Comparison of ENCODE assay signal across 8 mouse cellular contexts in the genomic region with DNA sequence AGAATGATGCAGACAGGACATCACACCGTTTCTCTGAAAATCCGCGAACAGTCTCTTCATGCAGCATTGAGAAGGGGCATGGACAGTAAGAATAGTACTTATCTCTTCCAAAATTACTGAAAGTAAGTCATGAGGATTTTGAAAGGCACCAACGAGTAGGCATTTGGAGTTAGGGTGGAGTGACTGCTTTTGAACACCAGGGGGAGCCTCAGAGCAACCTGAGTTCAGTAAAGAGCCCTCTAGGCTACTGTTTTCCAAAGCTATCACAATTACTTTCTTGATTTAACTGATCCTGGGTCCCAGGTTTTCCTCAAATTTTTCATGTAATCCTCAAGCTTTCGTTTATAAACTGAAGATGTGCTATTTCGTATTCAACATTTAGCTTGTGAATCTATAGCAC. TPM values are rescaled to one million over a fixed set of nuclear protein-coding genes. Genes with fewer than 3 reads are reported as not detected.
DNase-seq lines count a peak whose midpoint lies in the region; ATAC-seq and TF ChIP-seq lines count a peak whose summit lies in the region.

No protein-coding gene starts in this region.

- H3K27me3 ChIP-seq in forebrain, embryonic 10.5 days (ENCODE audit: poor library complexity, severe bottlenecking): no peaks in the 10 kb centered on the region
- no peaks in the 10 kb centered on the region for H3K27me3 ChIP-seq in forebrain, embryonic 13.5 days
- no peaks in the 10 kb centered on the region for H3K27me3 ChIP-seq in spleen, adult 2 months (ENCODE audit: control insufficient read depth, insufficient read depth, low read length)
- no peaks in the 10 kb centered on the region for H3K27me3 ChIP-seq in small intestine, adult 2 months (ENCODE audit: control insufficient read depth, insufficient read depth, low read length)

- no peak overlapping the region for H3K4me3 ChIP-seq in forebrain, embryonic 10.5 days
- no peak overlapping the region for H3K4me3 ChIP-seq in forebrain, embryonic 13.5 days
- no peak overlapping the region for H3K4me3 ChIP-seq in spleen, adult 2 months (ENCODE audit: extremely low read depth, insufficient read depth, insufficient read length)
- no peak overlapping the region for H3K4me3 ChIP-seq in cortical plate, adult 2 months (ENCODE audit: insufficient read depth, low read length)
- no peak overlapping the region for H3K4me3 ChIP-seq in lung, adult 2 months (replicated peaks; ENCODE audit: extremely low read depth, low read depth, low read length)
- H3K4me3 ChIP-seq in small intestine, adult 2 months (ENCODE audit: low read depth, low read length): no peak overlapping the region

- peak; percentile 20 for DNase-seq in forebrain, embryonic 10.5 days (ENCODE audit: extremely low spot score, low spot score)
- peak; percentile 4 to 37 for DNase-seq in spleen, adult 2 months (ENCODE audit: low read depth in 1 of 2, low spot score in 2 of 2)
- no peak for DNase-seq in spleen, postnatal 4 days (ENCODE audit: low spot score in 2 of 2)
- DNase-seq in kidney, postnatal 14 days: peak; percentile 37
- DNase-seq in lung, adult 2 months: no peak

- H3K4me2 ChIP-seq in forebrain, embryonic 13.5 days: no peak overlapping the region

- no peaks in the 10 kb centered on the region for H3K4me1 ChIP-seq in forebrain, embryonic 10.5 days
- H3K4me1 ChIP-seq in forebrain, embryonic 13.5 days: no peaks in the 10 kb centered on the region
- H3K4me1 ChIP-seq in spleen, adult 2 months (ENCODE audit: control insufficient read depth, insufficient read depth, insufficient read length): no peaks in the 10 kb centered on the region
- H3K4me1 ChIP-seq in cortical plate, adult 2 months (ENCODE audit: control insufficient read depth, insufficient read depth, low read length): no peaks in the 10 kb centered on the region
- H3K4me1 ChIP-seq in lung, adult 2 months (ENCODE audit: control insufficient read depth, insufficient read depth, low read length): no peaks in the 10 kb centered on the region; the same call in 1 of the 2 replicates
- no peaks in the 10 kb centered on the region for H3K4me1 ChIP-seq in small intestine, adult 2 months (ENCODE audit: control insufficient read depth, insufficient read depth, insufficient read length, low read length)

- peak; percentile 57; the same call in 1 of the 2 replicates for TF ChIP-seq CTCF in spleen, adult 2 months (IDR thresholded peaks at IDR 0.05; ENCODE audit: extremely low read depth, insufficient read depth, insufficient read length, insufficient replicate concordance)
- peak; percentile 78 for TF ChIP-seq CTCF in cortical plate, adult 2 months (IDR thresholded peaks at IDR 0.05; ENCODE audit: extremely low read depth, insufficient read depth, low read length)
- peak; percentile 62 for TF ChIP-seq CTCF in lung, adult 2 months (IDR thresholded peaks at IDR 0.05; ENCODE audit: insufficient read depth, low read length)
- TF ChIP-seq CTCF in small intestine, adult 2 months (IDR thresholded peaks at IDR 0.05; ENCODE audit: extremely low read depth, insufficient read length, insufficient replicate concordance, low read depth, low read length): 0 out of 2 replicates have a peak, but pooled peaks have one; percentile 23

- H3K27ac ChIP-seq in forebrain, embryonic 10.5 days: no peak overlapping the region
- H3K27ac ChIP-seq in forebrain, embryonic 13.5 days: no peak overlapping the region
- no peak overlapping the region for H3K27ac ChIP-seq in spleen, adult 2 months (ENCODE audit: insufficient read depth, low read length)
- H3K27ac ChIP-seq in cortical plate, adult 2 months (ENCODE audit: insufficient read depth, low read length): no peak overlapping the region
- H3K27ac ChIP-seq in small intestine, adult 2 months (ENCODE audit: insufficient read depth, low read depth, low read length): no peak overlapping the region

- H3K36me3 ChIP-seq in forebrain, embryonic 10.5 days (replicated peaks): no peaks in the 10 kb centered on the region; the same call in 1 of the 2 replicates
- no peaks in the 10 kb centered on the region for H3K36me3 ChIP-seq in forebrain, embryonic 13.5 days (ENCODE audit: poor library complexity, severe bottlenecking)
- peaks cover 14% of the 10 kb centered on the region for H3K36me3 ChIP-seq in spleen, adult 2 months (ENCODE audit: control insufficient read depth, insufficient read depth, low read length)
- H3K36me3 ChIP-seq in small intestine, adult 2 months (ENCODE audit: control insufficient read depth, insufficient read depth, low read length): no peaks in the 10 kb centered on the region

- H3K9me3 ChIP-seq in forebrain, embryonic 10.5 days: no peaks in the 10 kb centered on the region
- H3K9me3 ChIP-seq in forebrain, embryonic 13.5 days (replicated peaks): no peaks in the 10 kb centered on the region

- TF ChIP-seq POLR2A in spleen, adult 2 months (IDR thresholded peaks at IDR 0.05; ENCODE audit: low read depth, low read length): no peak
- TF ChIP-seq POLR2A in cortical plate, adult 2 months (IDR thresholded peaks at IDR 0.05; ENCODE audit: extremely low read depth, insufficient read depth, low read length): no peak
- no peak for TF ChIP-seq POLR2A in lung, adult 2 months (IDR thresholded peaks at IDR 0.05; ENCODE audit: borderline replicate concordance, extremely low read depth, low read depth, low read length)
- no peak for TF ChIP-seq POLR2A in small intestine, adult 2 months (IDR thresholded peaks at IDR 0.05; ENCODE audit: low read depth, low read length)

- ATAC-seq in forebrain, embryonic 13.5 days: no peak

- no peak overlapping the region for H3K9ac ChIP-seq in forebrain, embryonic 13.5 days

- WGBS in forebrain, embryonic 10.5 days: 28% methylated on average over 6 of the region's 6 CpGs
- WGBS in forebrain, embryonic 13.5 days: 36% methylated on average over 6 of the region's 6 CpGs
- 51% methylated on average over 6 of the region's 6 CpGs for WGBS in spleen, adult 2 months
- WGBS in lung, adult 2 months: 36% methylated on average over 6 of the region's 6 CpGs
- WGBS in small intestine, adult 2 months: 40% methylated on average over 6 of the region's 6 CpGs

RNA-seq across cellular contexts. Expression of gene Smgc, which starts 56.9 kb away (rescaled TPM):
- polyA plus RNA-seq in forebrain, embryonic 10.5 days (2016; fragmentation: Nextera tagmentation; extraction: Ambion mirVana): not detected in 2 replicates
- polyA plus RNA-seq in forebrain, embryonic 13.5 days (2015; fragmentation: Nextera tagmentation; extraction: Ambion mirVana): not detected in 2 replicates
- not detected in 2 replicates for polyA plus RNA-seq in spleen, adult 2 months (2012; rRNA removed)
- not detected in 2 replicates for polyA plus RNA-seq in cortical plate, adult 2 months (2012; rRNA removed)
- not detected in 2 replicates for polyA plus RNA-seq in lung, adult 2 months (2012; rRNA removed)
- not detected in 2 replicates for polyA plus RNA-seq in small intestine, adult 2 months (2012; rRNA removed)

Comparison
In these comparisons a context has a peak if more than half of its experiments do, and no peak if none do; other contexts are left out.
1. DNase-seq: peak in forebrain, embryonic 10.5 days (single experiment), spleen, adult 2 months (2 of 2) and kidney, postnatal 14 days (single experiment); none in spleen, postnatal 4 days (0 of 2) and lung, adult 2 months (single experiment).
2. CTCF ChIP-seq: peak in every context shown above with its lines; median percentile 78 in cortical plate, adult 2 months; 62 in lung, adult 2 months; 57 in spleen, adult 2 months; 23 in small intestine, adult 2 months.